Mouse (Mus musculus): ENCODE data around the gene Hspa14.

- no peak for TF ChIP-seq CTCF (IDR thresholded peaks at IDR 0.05; ENCODE audit: control insufficient read depth, insufficient read depth, insufficient read length)
- no peak for TF ChIP-seq USF1 (IDR thresholded peaks at IDR 0.05; ENCODE audit: low read depth)
- TF ChIP-seq MYOD1 (IDR thresholded peaks at IDR 0.05; ENCODE audit: control insufficient read depth, insufficient read length, low read depth): no peak
- peak; percentile 59 for TF ChIP-seq CEBPB (IDR thresholded peaks at IDR 0.05; ENCODE audit: low read depth)
- TF ChIP-seq MAX (IDR thresholded peaks at IDR 0.05): no peak
- TF ChIP-seq MYOG (IDR thresholded peaks at IDR 0.05; ENCODE audit: control insufficient read depth, extremely low read depth, insufficient read length): no peak
- TF ChIP-seq FOSL1 (IDR thresholded peaks at IDR 0.05; ENCODE audit: insufficient read depth, low read length, poor library complexity, severe bottlenecking): no peak
These were observed 13.7 kb upstream of the Hspa14 start for GRCm38 (mm10) chr2:3526288-3526687.

All from C2C12 (cell line).